23 mouse cellular contexts compared by ENCODE assay signal in the genomic region with DNA sequence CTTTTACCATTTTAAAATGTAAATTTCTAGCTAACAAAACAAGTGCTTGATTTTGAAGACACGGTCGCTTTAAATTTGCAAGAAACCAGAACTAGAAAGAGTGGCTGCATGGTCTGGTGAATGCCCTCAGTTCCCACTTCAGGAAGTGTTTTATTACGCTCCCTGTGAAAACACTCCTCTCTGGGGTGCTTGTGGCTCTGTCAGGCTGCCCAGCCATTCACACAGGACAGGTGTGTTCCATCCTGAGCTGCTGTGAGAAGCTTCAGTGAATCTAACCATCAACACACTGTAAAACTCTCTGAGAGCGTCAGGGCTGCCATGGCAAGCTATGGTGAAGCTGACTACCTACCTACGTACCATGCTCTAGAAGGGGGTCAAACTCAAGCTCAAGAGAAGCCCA.
A peak's percentile ranks its signal among the peaks of the same experiment; 100 is the strongest.
DNase-seq lines count a peak whose midpoint lies in the region; ATAC-seq and TF ChIP-seq lines count a peak whose summit lies in the region.
"Had no signal": no experiment of that assay in that cellular context is flagged by ENCODE, and none has a peak within 500 bp of the region (broad histone marks: within the 10 kb centered on the region; RNA-seq: fewer than 3 reads in every experiment).

No protein-coding gene starts in this region.

- no peak overlapping the region for H3K4me3 ChIP-seq in heart, embryonic 10.5 days
- H3K4me3 ChIP-seq in kidney, embryonic 15.5 days (replicated peaks) = no peak overlapping the region
- no peak overlapping the region for H3K4me3 ChIP-seq in layer of hippocampus, adult 2 months
- H3K4me3 ChIP-seq in liver, embryonic 13.5 days (replicated peaks) = no peak overlapping the region
- H3K4me3 ChIP-seq: forebrain, embryonic 10.5 days; forebrain, embryonic 13.5 days; heart, adult 2 months; heart, embryonic 12.5 days; hindbrain, embryonic 12.5 days; hindbrain, embryonic 15.5 days had no signal

- peaks cover 14% of the 10 kb centered on the region for H3K4me1 ChIP-seq in heart, embryonic 10.5 days
- peaks cover 17% of the 10 kb centered on the region for H3K4me1 ChIP-seq in kidney, embryonic 15.5 days
- H3K4me1 ChIP-seq in liver, embryonic 13.5 days (replicated peaks) = peaks cover 43% of the 10 kb centered on the region
- H3K4me1 ChIP-seq: forebrain, embryonic 10.5 days; forebrain, embryonic 13.5 days; hindbrain, embryonic 12.5 days; hindbrain, embryonic 15.5 days had no signal

- H3K27me3 ChIP-seq in heart, embryonic 10.5 days (ENCODE audit: insufficient read depth, poor library complexity, severe bottlenecking) = no peaks in the 10 kb centered on the region
- H3K27me3 ChIP-seq in kidney, embryonic 15.5 days = no peaks in the 10 kb centered on the region
- H3K27me3 ChIP-seq in liver, embryonic 13.5 days = no peaks in the 10 kb centered on the region
- H3K27me3 ChIP-seq: forebrain, embryonic 13.5 days; heart, embryonic 12.5 days; hindbrain, embryonic 12.5 days; hindbrain, embryonic 15.5 days had no signal

- H3K27ac ChIP-seq in heart, embryonic 10.5 days = 0 out of 2 replicates have a peak overlapping the region, but pooled peaks have one; percentile 69
- H3K27ac ChIP-seq in kidney, embryonic 15.5 days = peak overlapping the region; percentile 83
- peak overlapping the region; percentile 46; the same call in 1 of the 2 replicates for H3K27ac ChIP-seq in layer of hippocampus, adult 2 months
- H3K27ac ChIP-seq in liver, embryonic 13.5 days = peak overlapping the region; percentile 71
- H3K27ac ChIP-seq: forebrain, embryonic 10.5 days; forebrain, embryonic 13.5 days; hindbrain, embryonic 12.5 days; hindbrain, embryonic 15.5 days had no signal

- no peak for DNase-seq in heart, embryonic 10.5 days (ENCODE audit: low spot score)
- DNase-seq in heart, adult 8-10 months (ENCODE audit: low spot score) = no peak
- DNase-seq in kidney, adult 18-20 months = no peak
- no peak for DNase-seq in layer of hippocampus, adult 2 months (ENCODE audit: low spot score in 2 of 2)
- no peak for DNase-seq in layer of hippocampus, postnatal 14 days (ENCODE audit: low spot score in 2 of 2)
- DNase-seq in liver, embryonic 13.5 days = no peak
- DNase-seq in yolk sac, embryonic 10.5 days (ENCODE audit: low spot score) = no peak
- DNase-seq: adrenal gland, adult 8-10 months; adrenal gland, postnatal 25 days; cerebellum, adult 18-20 months; cerebellum, adult 9-10 months; cerebellum, postnatal 14 days; gastrocnemius, postnatal 10 days; gastrocnemius, postnatal 36 days; heart, adult 2 months had no signal

- no peak for TF ChIP-seq CTCF in layer of hippocampus, adult 2 months (conservative IDR thresholded peaks at IDR 0.05)

- ATAC-seq in kidney, embryonic 15.5 days (replicated peaks; ENCODE audit: low FRiP score) = peak; percentile 71
- peak; percentile 24 for ATAC-seq in liver, embryonic 13.5 days (ENCODE audit: low read depth)
- ATAC-seq: activated CD4-positive, CD25-positive, alpha-beta regulatory T cell, adult 4 months; forebrain, embryonic 13.5 days; forebrain, embryonic 16.5 days had no signal

- no peaks in the 10 kb centered on the region for H3K9me3 ChIP-seq in heart, embryonic 10.5 days
- H3K9me3 ChIP-seq in kidney, embryonic 15.5 days (replicated peaks) = no peaks in the 10 kb centered on the region
- H3K9me3 ChIP-seq in liver, embryonic 13.5 days (replicated peaks) = no peaks in the 10 kb centered on the region
- H3K9me3 ChIP-seq: forebrain, embryonic 10.5 days; forebrain, embryonic 13.5 days; heart, embryonic 12.5 days; hindbrain, embryonic 12.5 days; hindbrain, embryonic 15.5 days had no signal

- WGBS in heart, embryonic 10.5 days = 74% methylated on average over 5 of the region's 5 CpGs
- WGBS in kidney, embryonic 15.5 days = 19% methylated on average over 5 of the region's 5 CpGs
- 55% methylated on average over 5 of the region's 5 CpGs for WGBS in liver, embryonic 13.5 days (ENCODE audit: insufficient replicate concordance)

- no peak overlapping the region for H3K9ac ChIP-seq in kidney, embryonic 15.5 days
- H3K9ac ChIP-seq in liver, embryonic 13.5 days = no peak overlapping the region
- H3K9ac ChIP-seq: forebrain, embryonic 13.5 days; heart, embryonic 12.5 days; hindbrain, embryonic 12.5 days; hindbrain, embryonic 15.5 days had no signal

- H3K36me3 ChIP-seq in heart, embryonic 10.5 days = no peaks in the 10 kb centered on the region
- no peaks in the 10 kb centered on the region for H3K36me3 ChIP-seq in kidney, embryonic 15.5 days
- no peaks in the 10 kb centered on the region for H3K36me3 ChIP-seq in liver, embryonic 13.5 days
- H3K36me3 ChIP-seq: forebrain, embryonic 10.5 days; heart, embryonic 12.5 days; hindbrain, embryonic 12.5 days had no signal

- H3K4me2 ChIP-seq in kidney, embryonic 15.5 days = no peak overlapping the region
- peak overlapping the region; percentile 32 for H3K4me2 ChIP-seq in liver, embryonic 13.5 days
- H3K4me2 ChIP-seq: forebrain, embryonic 13.5 days; heart, embryonic 12.5 days; hindbrain, embryonic 12.5 days; hindbrain, embryonic 15.5 days had no signal
